Mouse (Mus musculus) liver, embryonic 11.5 days (tissue): Measurements from ENCODE around the gene 6030458C11Rik. TPM values are rescaled to one million over a fixed set of nuclear protein-coding genes. Genes with fewer than 3 reads are reported as not detected.
A peak's percentile ranks its signal among the peaks of the same experiment; 100 is the strongest.

ENCODE experiments used
- ATAC-seq: fragments of 200-750 bp; cut with Nextera tagmentation; replicated peaks from 2 replicates; pipeline ENCODE4 v1.8.0; 2017; ENCODE audit warnings: moderate number of reproducible peaks, mild to moderate bottlenecking, moderate TSS enrichment, moderate library complexity; ENCODE audit not compliant: low FRiP score
- DNase-seq: peaks from one replicate; pipeline ENCODE4 v3.0.0-alpha.2; 2017; ENCODE audit warnings: low spot score
- H3K27ac ChIP-seq: fragments of 300-500 bp; sonication (generic); 2 replicates; pipeline ENCODE4 v1.5.1; 2014; ENCODE audit warnings: mild to moderate bottlenecking, low read depth, low read length, control low read depth
- H3K27me3 ChIP-seq: fragments of 300-500 bp; sonication (generic); replicated peaks from 2 replicates; pipeline ENCODE4 v1.6.1; 2014; ENCODE audit warnings: low read length, mixed read lengths; ENCODE audit not compliant: control insufficient read depth, insufficient read depth
- H3K36me3 ChIP-seq: fragments of 300-500 bp; sonication (generic); 2 replicates; pipeline ENCODE4 v1.6.1; 2014; ENCODE audit warnings: mild to moderate bottlenecking, low read length, moderate library complexity, mixed read lengths; ENCODE audit not compliant: control insufficient read depth, insufficient read depth
- H3K4me1 ChIP-seq: fragments of 300-500 bp; sonication (generic); replicated peaks from 2 replicates; pipeline ENCODE4 v1.6.1; 2014; ENCODE audit warnings: low read length, mixed read lengths; ENCODE audit not compliant: control insufficient read depth, insufficient read depth
- H3K4me2 ChIP-seq: fragments of 300-500 bp; sonication (generic); 2 replicates; pipeline ENCODE4 v1.6.1; 2014; ENCODE audit warnings: mild to moderate bottlenecking, control low read depth, moderate library complexity
- H3K4me3 ChIP-seq: fragments of 300-500 bp; sonication (generic); 2 replicates; pipeline ENCODE4 v1.5.1; 2014; ENCODE audit warnings: low read depth, low read length, control low read depth
- H3K9ac ChIP-seq: fragments of 300-500 bp; sonication (generic); 2 replicates; pipeline ENCODE4 v1.6.1; 2014; ENCODE audit warnings: low read depth, low read length, control low read depth
- H3K9me3 ChIP-seq: fragments of 300-500 bp; sonication (generic); 2 replicates; pipeline ENCODE4 v1.6.1; 2016; ENCODE audit warnings: low read length, inconsistent platforms, mixed read lengths; ENCODE audit not compliant: control insufficient read depth
- WGBS: fragments of 180-500 bp; shearing (Covaris S2); extraction: QIAGEN DNeasy Blood & Tissue Kit; methylation state at CpG from one replicate; pipeline ENCODE4 v1.1.7; 2014; 5-methylcytosine and 5-hydroxymethylcytosine counted together
- polyA plus RNA-seq: library from polyadenylated mRNA; unstranded; fragments of >200 nt; fragmentation: Nextera tagmentation; extraction: Ambion mirVana; gene quantifications from 2 replicates; pipeline ENCODE4 v1.2.1, GENCODE M21; 2014

6030458C11Rik gene
- polyA plus RNA-seq, 1 experiment from 2014 or later, result 60.1 TPM

GRCm38 (mm10) chr15:12853471-12853870, 29.0 kb upstream of the 6030458C11Rik start:
- Histone ChIP-seq H3K4me2 (no peak overlapping the region), H3K4me3 (no peak overlapping the region), H3K9ac (no peak overlapping the region), H3K4me1 (peaks cover 12% of the 10 kb centered on the region; the same call in 1 of the 2 replicates), H3K9me3 (no peaks in the 10 kb centered on the region), H3K27ac (no peak overlapping the region), H3K27me3 (no peaks in the 10 kb centered on the region), H3K36me3 (peaks cover 32% of the 10 kb centered on the region)
- DNase-seq, result no peak
- no peak for ATAC-seq
- WGBS, result 92% methylated on average over 8 of the region's 8 CpGs

GRCm38 (mm10) chr15:12849373-12849772, 24.9 kb upstream of the 6030458C11Rik start:
- DNase-seq (no peak), ATAC-seq (no peak)
- no peak overlapping the region for H3K4me2 ChIP-seq
- no peak overlapping the region for H3K27ac ChIP-seq
- peaks cover 3% of the 10 kb centered on the region; the same call in 1 of the 2 replicates for H3K4me1 ChIP-seq
- no peak overlapping the region for H3K4me3 ChIP-seq
- H3K9ac ChIP-seq, result no peak overlapping the region
- 84% methylated on average over 4 of the region's 4 CpGs for WGBS
- H3K36me3 ChIP-seq, result peaks cover 37% of the 10 kb centered on the region
- no peaks in the 10 kb centered on the region for H3K27me3 ChIP-seq
- no peaks in the 10 kb centered on the region for H3K9me3 ChIP-seq

- Histone ChIP-seq H3K9me3 (no peaks in the 10 kb centered on the region), H3K27me3 (no peaks in the 10 kb centered on the region), H3K27ac (peak overlapping the region; percentile 55; the same call in 1 of the 2 replicates), H3K36me3 (peaks cover 36% of the 10 kb centered on the region), H3K4me1 (peaks cover 3% of the 10 kb centered on the region; the same call in 1 of the 2 replicates), H3K4me2 (no peak overlapping the region), H3K9ac (0 out of 2 replicates have a peak overlapping the region, but pooled peaks have one; percentile 14), H3K4me3 (no peak overlapping the region)
- 88% methylated on average over 11 of the region's 11 CpGs for WGBS
- no peak for DNase-seq
- peak; percentile 48; the same call in 1 of the 2 replicates for ATAC-seq
Measured at GRCm38 (mm10) chr15:12848196-12848975, 23.9 kb upstream of the 6030458C11Rik start.

GRCm38 (mm10) chr15:12842833-12843232, 18.4 kb upstream of the 6030458C11Rik start:
- WGBS, result 78% methylated on average over 7 of the region's 7 CpGs
- DNase-seq (no peak), ATAC-seq (no peak)
- H3K4me1 ChIP-seq, result no peaks in the 10 kb centered on the region
- peaks cover 54% of the 10 kb centered on the region for H3K36me3 ChIP-seq
- H3K9ac ChIP-seq, result no peak overlapping the region
- no peak overlapping the region for H3K4me3 ChIP-seq
- H3K27me3 ChIP-seq, result no peaks in the 10 kb centered on the region
- no peaks in the 10 kb centered on the region for H3K9me3 ChIP-seq
- no peak overlapping the region for H3K4me2 ChIP-seq
- H3K27ac ChIP-seq, result no peak overlapping the region

GRCm38 (mm10) chr15:12840737-12841136, 16.3 kb upstream of the 6030458C11Rik start:
- no peaks in the 10 kb centered on the region for H3K4me1 ChIP-seq
- no peak for ATAC-seq
- H3K4me2 ChIP-seq, result no peak overlapping the region
- H3K9me3 ChIP-seq, result no peaks in the 10 kb centered on the region
- no peak for DNase-seq
- peaks cover 61% of the 10 kb centered on the region for H3K36me3 ChIP-seq
- no peak overlapping the region for H3K27ac ChIP-seq
- H3K27me3 ChIP-seq, result no peaks in the 10 kb centered on the region
- no peak overlapping the region for H3K4me3 ChIP-seq
- WGBS, result 89% methylated on average over 11 of the region's 11 CpGs
- H3K9ac ChIP-seq, result no peak overlapping the region

- H3K36me3 ChIP-seq, result peaks cover 41% of the 10 kb centered on the region
- no peak overlapping the region for H3K9ac ChIP-seq
- no peaks in the 10 kb centered on the region for H3K4me1 ChIP-seq
- H3K27me3 ChIP-seq, result no peaks in the 10 kb centered on the region
- no peak overlapping the region for H3K4me3 ChIP-seq
- DNase-seq (no peak), ATAC-seq (no peak)
- no peaks in the 10 kb centered on the region for H3K9me3 ChIP-seq
- H3K4me2 ChIP-seq, result no peak overlapping the region
- no peak overlapping the region for H3K27ac ChIP-seq
- WGBS, result 93% methylated on average over 24 of the region's 24 CpGs
Measured at GRCm38 (mm10) chr15:12834231-12834630, 9.8 kb upstream of the 6030458C11Rik start.

- H3K36me3 ChIP-seq, result peaks cover 41% of the 10 kb centered on the region
- no peak overlapping the region for H3K27ac ChIP-seq
- H3K9me3 ChIP-seq, result no peaks in the 10 kb centered on the region
- H3K4me1 ChIP-seq, result no peaks in the 10 kb centered on the region
- ATAC-seq, result no peak
- H3K9ac ChIP-seq, result no peak overlapping the region
- H3K4me2 ChIP-seq, result no peak overlapping the region
- H3K4me3 ChIP-seq, result no peak overlapping the region
- 98% methylated on average over 31 of the region's 31 CpGs for WGBS
- no peak for DNase-seq
- no peaks in the 10 kb centered on the region for H3K27me3 ChIP-seq
Measured at GRCm38 (mm10) chr15:12833385-12833784, 8.9 kb upstream of the 6030458C11Rik start.

GRCm38 (mm10) chr15:12832599-12832998, 8.2 kb upstream of the 6030458C11Rik start:
- no peak for ATAC-seq
- no peak for DNase-seq
- Histone ChIP-seq H3K4me1 (no peaks in the 10 kb centered on the region), H3K27me3 (no peaks in the 10 kb centered on the region), H3K36me3 (peaks cover 39% of the 10 kb centered on the region), H3K4me3 (no peak overlapping the region), H3K9ac (no peak overlapping the region), H3K9me3 (no peaks in the 10 kb centered on the region), H3K4me2 (no peak overlapping the region), H3K27ac (no peak overlapping the region)
- WGBS, result 94% methylated on average over 4 of the region's 4 CpGs

- Histone ChIP-seq H3K9ac (no peak overlapping the region), H3K36me3 (peaks cover 31% of the 10 kb centered on the region), H3K27me3 (no peaks in the 10 kb centered on the region), H3K4me2 (no peak overlapping the region), H3K27ac (no peak overlapping the region), H3K9me3 (no peaks in the 10 kb centered on the region), H3K4me3 (no peak overlapping the region), H3K4me1 (peaks cover 6% of the 10 kb centered on the region; the same call in 1 of the 2 replicates)
- ATAC-seq, result peak; percentile 37; the same call in 1 of the 2 replicates
- WGBS, result 73% methylated on average over 3 of the region's 3 CpGs
- no peak for DNase-seq
Measured at GRCm38 (mm10) chr15:12829878-12830277, 5.4 kb upstream of the 6030458C11Rik start.
